Mouse (Mus musculus): ENCODE measurements at regions not wholly inside any gene's neighbourhood (a gene's known extent, or its start where the extent isn't known, plus 50 kb on each side); places are given as distances from the start of the nearest gene placed in this dataset.

DNA sequence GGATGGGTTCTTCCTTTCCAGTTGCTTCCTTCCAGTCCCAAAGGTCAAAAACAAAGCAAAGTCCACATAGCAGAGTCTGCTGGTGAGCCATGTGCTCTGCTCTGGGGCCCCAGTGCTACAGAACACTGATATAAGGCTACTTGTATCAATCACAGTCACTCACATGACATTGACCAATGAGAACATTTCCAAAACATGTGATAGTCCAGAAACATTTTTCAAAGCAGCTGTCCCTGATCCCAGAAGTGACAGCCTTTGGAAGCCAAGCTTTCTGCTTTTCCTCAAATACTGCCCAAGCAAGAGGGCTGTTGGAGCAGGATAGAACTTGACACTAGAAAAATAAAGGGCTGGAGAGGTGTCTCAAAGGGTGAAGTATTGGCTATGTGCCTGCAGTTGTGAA lies 106.5 kb upstream of the Tgfbr2 start:
- Histone ChIP-seq H3K4me1 (ENCODE audit: control insufficient read depth, insufficient read depth, low read length) (no peaks in the 10 kb centered on the region), H3K4me3 (ENCODE audit: insufficient read depth, low read length) (no peak overlapping the region), H3K27ac (ENCODE audit: insufficient read depth, low read length) (no peak overlapping the region)
- no peak for TF ChIP-seq POLR2A (IDR thresholded peaks at IDR 0.05; ENCODE audit: low read depth, low read length)

DNA sequence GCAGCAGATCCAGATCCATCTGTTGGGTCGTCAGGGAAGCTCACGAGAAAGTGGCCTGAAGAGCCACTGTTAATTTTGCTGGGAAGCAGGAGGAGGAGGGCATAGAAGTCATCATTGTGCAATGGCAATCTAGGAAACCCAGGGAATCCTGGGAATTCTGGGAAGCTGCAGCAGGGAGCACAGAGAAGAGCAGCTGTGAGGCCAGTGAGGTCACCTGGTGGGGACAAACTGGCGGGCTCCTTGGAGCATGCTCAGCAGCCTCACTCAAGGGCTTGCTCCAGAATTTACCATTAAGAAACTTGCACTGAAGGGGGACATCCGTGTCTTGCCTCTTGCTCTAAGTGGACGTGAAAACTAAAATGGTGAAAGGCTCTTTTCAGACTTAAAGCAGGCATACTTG lies 105.0 kb upstream of the Tgfbr2 start:
- H3K4me1 ChIP-seq (ENCODE audit: control insufficient read depth, insufficient read depth, low read length), result no peaks in the 10 kb centered on the region
- no peak overlapping the region for H3K27ac ChIP-seq (ENCODE audit: insufficient read depth, low read length)
- TF ChIP-seq CTCF (IDR thresholded peaks at IDR 0.05; ENCODE audit: borderline replicate concordance, insufficient read depth, low read length) (no peak), POLR2A (IDR thresholded peaks at IDR 0.05; ENCODE audit: low read depth, low read length) (no peak)
- no peak overlapping the region for H3K4me3 ChIP-seq (ENCODE audit: insufficient read depth, low read length)

- TF ChIP-seq CTCF (IDR thresholded peaks at IDR 0.05; ENCODE audit: borderline replicate concordance, insufficient read depth, low read length) (no peak), POLR2A (IDR thresholded peaks at IDR 0.05; ENCODE audit: low read depth, low read length) (no peak)
- no peaks in the 10 kb centered on the region for H3K4me1 ChIP-seq (ENCODE audit: control insufficient read depth, insufficient read depth, low read length)
- no peak overlapping the region for H3K27ac ChIP-seq (ENCODE audit: insufficient read depth, low read length)
- no peak overlapping the region for H3K4me3 ChIP-seq (ENCODE audit: insufficient read depth, low read length)
These were observed 103.7 kb upstream of the Tgfbr2 start for GRCm38 (mm10) chr9:116278862-116279261.

- no peak for TF ChIP-seq CTCF (IDR thresholded peaks at IDR 0.05; ENCODE audit: borderline replicate concordance, insufficient read depth, low read length)
- no peaks in the 10 kb centered on the region for H3K4me1 ChIP-seq (ENCODE audit: control insufficient read depth, insufficient read depth, low read length)
- no peak overlapping the region for H3K4me3 ChIP-seq (ENCODE audit: insufficient read depth, low read length)
- no peak overlapping the region for H3K27ac ChIP-seq (ENCODE audit: insufficient read depth, low read length)
These were observed 102.6 kb upstream of the Tgfbr2 start for GRCm38 (mm10) chr9:116277736-116278135.

DNA sequence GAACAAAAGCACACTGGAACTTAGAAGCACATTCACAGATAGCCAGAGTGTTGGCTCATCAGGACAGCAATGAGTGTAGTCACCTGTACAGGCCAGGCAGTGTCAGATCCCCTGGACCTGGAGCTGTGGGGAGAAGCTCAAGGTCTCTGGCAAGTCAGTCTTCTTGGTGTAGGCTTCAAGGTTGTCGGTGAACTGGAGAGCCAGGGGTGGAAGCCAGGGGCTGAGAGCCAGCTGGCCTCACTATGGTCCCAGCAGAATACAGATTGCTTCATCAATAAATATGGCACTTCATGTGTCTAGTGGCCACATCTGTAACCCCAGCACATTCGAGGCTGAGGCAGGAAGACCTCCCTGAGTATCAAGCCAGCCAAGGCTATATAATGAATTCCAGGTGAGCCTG lies 101.0 kb upstream of the Tgfbr2 start:
- H3K27ac ChIP-seq (ENCODE audit: insufficient read depth, low read length), result no peak overlapping the region
- TF ChIP-seq POLR2A (IDR thresholded peaks at IDR 0.05; ENCODE audit: low read depth, low read length) (no peak), CTCF (IDR thresholded peaks at IDR 0.05; ENCODE audit: borderline replicate concordance, insufficient read depth, low read length) (no peak)
- H3K4me1 ChIP-seq (ENCODE audit: control insufficient read depth, insufficient read depth, low read length), result no peaks in the 10 kb centered on the region
- H3K4me3 ChIP-seq (ENCODE audit: insufficient read depth, low read length), result no peak overlapping the region

DNA sequence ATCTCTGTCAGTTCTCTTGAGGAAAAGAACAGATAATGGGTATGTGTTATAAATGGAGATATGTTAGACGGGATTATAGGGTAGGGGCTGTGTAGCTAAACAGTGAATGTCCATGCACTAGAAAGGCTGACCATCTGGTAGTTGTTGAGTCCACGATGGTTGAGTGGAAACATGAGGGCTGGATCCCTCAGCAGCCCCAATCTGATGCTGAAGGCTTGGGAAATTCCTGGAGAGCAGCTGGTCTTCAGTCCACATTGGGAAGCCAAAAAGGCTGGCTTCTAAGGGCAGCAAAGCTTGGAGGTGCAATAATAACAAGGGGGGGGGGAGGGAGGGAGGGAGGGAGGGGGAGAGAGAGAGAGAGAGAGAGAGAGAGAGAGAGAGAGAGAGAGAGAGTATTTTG lies 97.3 kb upstream of the Tgfbr2 start:
- H3K4me3 ChIP-seq (ENCODE audit: insufficient read depth, low read length), result no peak overlapping the region
- no peak for TF ChIP-seq POLR2A (IDR thresholded peaks at IDR 0.05; ENCODE audit: low read depth, low read length)
- no peak overlapping the region for H3K27ac ChIP-seq (ENCODE audit: insufficient read depth, low read length)
- 0 out of 2 replicates have a peak, but pooled peaks cover 4% of the 10 kb centered on the region for H3K4me1 ChIP-seq (ENCODE audit: control insufficient read depth, insufficient read depth, low read length)

- Histone ChIP-seq H3K27ac (ENCODE audit: insufficient read depth, low read length) (no peak overlapping the region), H3K4me1 (ENCODE audit: control insufficient read depth, insufficient read depth, low read length) (peaks cover 9% of the 10 kb centered on the region; the same call in 1 of the 2 replicates), H3K4me3 (ENCODE audit: insufficient read depth, low read length) (no peak overlapping the region)
- no peak for TF ChIP-seq CTCF (IDR thresholded peaks at IDR 0.05; ENCODE audit: borderline replicate concordance, insufficient read depth, low read length)
- no peak for TF ChIP-seq POLR2A (IDR thresholded peaks at IDR 0.05; ENCODE audit: low read depth, low read length)
These were observed 95.3 kb upstream of the Tgfbr2 start for GRCm38 (mm10) chr9:116270417-116270828.

- no peak overlapping the region for H3K4me3 ChIP-seq (ENCODE audit: insufficient read depth, low read length)
- TF ChIP-seq CTCF (IDR thresholded peaks at IDR 0.05; ENCODE audit: borderline replicate concordance, insufficient read depth, low read length), result no peak
- no peak for TF ChIP-seq POLR2A (IDR thresholded peaks at IDR 0.05; ENCODE audit: low read depth, low read length)
- H3K4me1 ChIP-seq (ENCODE audit: control insufficient read depth, insufficient read depth, low read length), result peaks cover 9% of the 10 kb centered on the region; the same call in 1 of the 2 replicates
- H3K27ac ChIP-seq (ENCODE audit: insufficient read depth, low read length), result no peak overlapping the region
These were observed 92.3 kb upstream of the Tgfbr2 start for GRCm38 (mm10) chr9:116267411-116267810.

- Histone ChIP-seq H3K4me1 (ENCODE audit: control insufficient read depth, insufficient read depth, low read length) (peaks cover 9% of the 10 kb centered on the region; the same call in 1 of the 2 replicates), H3K27ac (ENCODE audit: insufficient read depth, low read length) (no peak overlapping the region), H3K4me3 (ENCODE audit: insufficient read depth, low read length) (no peak overlapping the region)
- TF ChIP-seq POLR2A (IDR thresholded peaks at IDR 0.05; ENCODE audit: low read depth, low read length), result no peak
- TF ChIP-seq CTCF (IDR thresholded peaks at IDR 0.05; ENCODE audit: borderline replicate concordance, insufficient read depth, low read length), result no peak
These were observed 88.7 kb upstream of the Tgfbr2 start for GRCm38 (mm10) chr9:116263833-116264232.

- Histone ChIP-seq H3K4me1 (ENCODE audit: control insufficient read depth, insufficient read depth, low read length) (no peaks in the 10 kb centered on the region), H3K4me3 (ENCODE audit: insufficient read depth, low read length) (no peak overlapping the region), H3K27ac (ENCODE audit: insufficient read depth, low read length) (no peak overlapping the region)
- TF ChIP-seq CTCF (IDR thresholded peaks at IDR 0.05; ENCODE audit: borderline replicate concordance, insufficient read depth, low read length), result no peak
- no peak for TF ChIP-seq POLR2A (IDR thresholded peaks at IDR 0.05; ENCODE audit: low read depth, low read length)
These were observed 84.4 kb upstream of the Tgfbr2 start for GRCm38 (mm10) chr9:116259569-116259968.

- Histone ChIP-seq H3K4me3 (ENCODE audit: insufficient read depth, low read length) (no peak overlapping the region), H3K4me1 (ENCODE audit: control insufficient read depth, insufficient read depth, low read length) (no peaks in the 10 kb centered on the region), H3K27ac (ENCODE audit: insufficient read depth, low read length) (no peak overlapping the region)
- TF ChIP-seq POLR2A (IDR thresholded peaks at IDR 0.05; ENCODE audit: low read depth, low read length), result no peak
- TF ChIP-seq CTCF (IDR thresholded peaks at IDR 0.05; ENCODE audit: borderline replicate concordance, insufficient read depth, low read length), result peak; percentile 10; the same call in 1 of the 2 replicates
These were observed 78.4 kb upstream of the Tgfbr2 start for GRCm38 (mm10) chr9:116253546-116253945.

All from embryonic fibroblast, embryonic 13.5 days (primary cell).